Mouse (Mus musculus) mature B cell (primary cell): Measurements from ENCODE around the gene Tpr.

Experiments used
- in situ Hi-C: fragments of 300-500 bp; cut with MboI; formaldehyde crosslinking; loops from 2 replicates; pipeline ENCODE4 v1.14.3; 2019

Tpr gene

DNA sequence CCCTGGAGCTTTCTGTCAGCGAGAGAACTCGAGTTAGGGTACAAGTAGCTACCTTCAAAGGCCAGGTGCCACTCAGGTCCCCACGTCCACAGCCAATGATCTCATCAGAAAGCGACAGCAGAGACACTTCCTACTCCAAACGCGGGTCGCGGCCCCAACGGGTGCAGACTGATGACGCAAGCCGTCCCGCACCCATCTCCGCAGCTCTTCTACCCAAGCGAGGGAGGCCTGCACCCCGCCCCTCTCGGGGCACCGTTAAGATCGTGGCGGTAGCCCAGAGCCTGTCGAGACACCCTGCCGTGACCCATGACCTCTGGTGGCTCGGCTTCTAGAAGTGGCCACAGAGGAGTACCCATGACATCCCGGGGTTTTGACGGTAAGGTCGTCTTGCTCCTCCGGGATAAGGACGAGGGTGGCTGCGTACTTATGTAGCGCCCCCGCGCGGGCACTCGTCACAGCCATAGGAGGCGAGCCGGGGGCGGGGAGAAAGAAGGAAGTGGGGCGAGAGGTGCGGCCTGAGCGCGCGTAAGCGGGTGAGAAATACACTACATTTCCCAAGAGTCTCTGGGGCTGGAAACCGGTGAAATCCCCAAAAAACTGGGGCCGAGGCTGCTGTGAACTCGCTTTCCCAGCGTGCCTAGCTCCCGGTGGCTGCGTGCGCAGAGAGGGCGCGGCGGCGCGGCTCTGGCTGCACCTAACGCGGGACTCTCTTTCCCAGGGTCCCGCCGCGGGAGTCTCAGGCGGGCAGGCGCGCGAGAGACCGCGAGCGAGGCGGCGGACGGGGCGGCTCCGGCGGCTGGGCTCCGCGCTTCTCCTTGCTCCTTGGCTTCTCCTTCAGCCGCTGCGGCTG, at the start of gene Tpr, which contains the start of gene Odr4:
Gene Tpr (plus strand): TSS at position 201 of the 850 bp plus-strand sequence.
Gene Odr4 (minus strand): TSS at position 443 of the 850 bp plus-strand sequence.
- in situ Hi-C loops = no loop called here

DNA sequence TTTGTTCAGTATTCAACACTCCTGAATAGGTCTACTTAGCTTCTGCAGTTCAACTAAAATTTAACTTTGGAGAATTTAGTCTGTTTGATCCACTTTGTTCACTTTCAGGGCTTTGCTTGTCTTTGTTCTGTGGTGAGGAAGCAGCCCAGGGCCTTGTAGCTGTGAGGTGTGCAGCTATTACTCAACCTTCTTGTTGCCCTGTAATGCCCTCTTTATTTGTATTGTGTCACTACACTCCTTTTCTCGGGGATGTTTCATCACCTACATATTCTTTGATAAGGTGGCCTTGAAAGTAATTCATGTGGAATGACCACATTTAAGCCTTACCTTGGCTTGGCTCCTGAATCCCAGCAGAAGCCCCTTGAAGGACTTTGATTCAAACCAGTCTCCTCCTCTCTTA, 31.8 kb upstream of the Tpr start:
- in situ Hi-C loops = no loop called here

DNA sequence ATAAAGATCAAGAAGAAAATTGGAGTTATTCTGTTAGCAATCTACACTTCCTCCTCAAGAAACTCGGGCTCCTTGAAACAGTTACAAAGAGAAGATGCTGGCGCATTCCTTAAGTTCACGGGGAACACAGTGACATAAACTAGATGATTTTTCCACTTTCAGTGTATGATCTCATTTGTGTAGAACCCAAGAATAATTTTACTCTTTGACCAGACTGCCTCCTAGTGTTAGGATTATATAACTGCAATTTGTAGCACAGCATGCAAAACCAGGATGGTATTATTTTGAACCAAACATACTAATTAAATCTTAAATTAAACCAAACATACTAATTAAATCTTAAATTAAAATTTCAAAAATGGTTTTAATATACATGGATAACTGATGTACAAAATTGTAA, 19.7 kb upstream of the Tpr start:
- in situ Hi-C loops = no loop called here

DNA sequence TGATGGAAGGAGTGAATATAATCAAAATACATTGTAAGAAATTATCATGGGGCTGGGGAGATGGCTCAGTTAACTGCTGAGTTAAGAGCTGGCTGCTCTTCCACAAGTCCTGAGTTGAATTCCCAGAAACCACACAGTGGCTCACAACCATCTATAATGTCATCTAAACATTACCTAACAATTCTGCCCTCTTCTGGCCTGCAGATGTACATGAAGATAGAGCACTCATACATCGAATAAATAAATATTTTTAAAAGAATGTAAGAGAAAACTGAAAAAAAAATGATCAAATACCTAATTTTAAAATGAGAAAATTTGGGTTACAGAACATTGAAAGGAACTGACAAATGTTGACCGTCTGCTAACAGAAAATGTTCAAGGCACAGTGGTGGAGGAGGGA, 18.4 kb upstream of the Tpr start:
- in situ Hi-C loops = no loop called here

DNA sequence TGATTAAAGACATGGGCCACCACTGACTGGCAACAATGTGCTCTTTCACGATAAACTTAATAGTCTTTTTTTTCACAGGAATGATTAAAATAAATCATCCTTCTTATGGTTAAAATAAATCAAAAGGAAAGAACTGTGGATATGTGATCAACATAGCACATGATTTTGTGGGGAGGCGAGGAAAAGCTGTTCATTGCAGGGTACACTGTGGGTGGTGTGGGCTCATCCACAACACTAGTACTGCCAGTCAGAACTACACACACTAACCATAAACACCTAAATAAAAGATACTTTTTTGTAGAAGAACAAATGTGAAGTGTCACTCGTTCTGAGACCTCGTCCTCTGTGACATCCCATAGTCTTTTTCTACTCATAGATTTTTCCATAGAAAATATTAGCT, 8.5 kb upstream of the Tpr start:
- in situ Hi-C loops = no loop called here

DNA sequence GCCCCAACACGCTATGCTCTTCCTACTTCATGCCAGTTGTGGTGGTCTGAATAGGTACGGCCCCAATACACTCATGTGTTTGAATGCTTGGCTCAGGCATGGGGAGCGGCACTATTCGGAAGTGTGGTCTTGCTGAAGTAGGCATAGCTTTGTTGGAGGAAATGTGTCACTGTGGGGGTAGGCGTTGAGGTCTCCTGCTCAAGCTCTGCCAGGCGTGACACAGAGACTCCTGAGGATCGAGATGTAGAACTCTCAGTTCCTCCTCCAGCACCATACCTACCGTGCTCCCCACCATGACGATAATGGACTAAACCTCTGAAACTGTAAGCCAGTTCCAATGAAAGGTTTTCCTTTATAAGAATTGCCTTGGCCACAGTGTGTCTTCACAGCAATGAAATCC, 5.1 kb upstream of the Tpr start:
- in situ Hi-C loops = no loop called here

DNA sequence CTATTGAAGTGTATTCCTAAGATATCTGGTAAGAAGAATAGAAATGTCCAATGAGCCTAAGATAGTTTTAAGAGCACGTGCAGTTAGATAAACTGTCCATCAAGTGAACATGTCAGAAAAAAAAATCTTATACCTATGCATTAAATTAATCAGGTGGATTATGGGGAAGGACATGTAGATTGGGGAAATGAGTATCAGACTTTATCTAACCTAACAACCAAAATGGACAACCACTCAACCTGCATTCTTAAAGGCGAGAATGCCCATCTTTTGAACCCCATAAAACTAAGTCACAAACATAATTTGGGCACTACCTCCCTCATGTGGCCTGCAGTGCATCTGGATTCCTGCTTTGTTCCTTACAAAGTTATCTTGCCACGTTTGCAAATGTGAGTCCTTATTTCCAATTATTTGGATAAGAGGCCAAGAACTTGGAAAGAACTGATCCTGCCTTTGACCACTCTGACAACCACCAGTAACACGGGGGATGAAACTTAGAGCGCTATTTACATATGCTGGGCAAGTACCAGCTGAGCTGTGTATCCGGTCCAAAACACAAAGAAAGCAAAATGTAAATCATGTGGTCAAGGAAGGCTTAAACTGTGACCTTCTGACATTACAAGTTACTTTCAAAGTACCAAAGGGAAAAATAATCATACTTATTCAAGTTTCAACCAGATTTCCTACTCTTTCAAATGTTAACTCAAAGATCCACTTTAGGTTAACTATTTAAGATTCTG, 3.1 kb upstream of the Tpr start:
- in situ Hi-C loops = no loop called here

DNA sequence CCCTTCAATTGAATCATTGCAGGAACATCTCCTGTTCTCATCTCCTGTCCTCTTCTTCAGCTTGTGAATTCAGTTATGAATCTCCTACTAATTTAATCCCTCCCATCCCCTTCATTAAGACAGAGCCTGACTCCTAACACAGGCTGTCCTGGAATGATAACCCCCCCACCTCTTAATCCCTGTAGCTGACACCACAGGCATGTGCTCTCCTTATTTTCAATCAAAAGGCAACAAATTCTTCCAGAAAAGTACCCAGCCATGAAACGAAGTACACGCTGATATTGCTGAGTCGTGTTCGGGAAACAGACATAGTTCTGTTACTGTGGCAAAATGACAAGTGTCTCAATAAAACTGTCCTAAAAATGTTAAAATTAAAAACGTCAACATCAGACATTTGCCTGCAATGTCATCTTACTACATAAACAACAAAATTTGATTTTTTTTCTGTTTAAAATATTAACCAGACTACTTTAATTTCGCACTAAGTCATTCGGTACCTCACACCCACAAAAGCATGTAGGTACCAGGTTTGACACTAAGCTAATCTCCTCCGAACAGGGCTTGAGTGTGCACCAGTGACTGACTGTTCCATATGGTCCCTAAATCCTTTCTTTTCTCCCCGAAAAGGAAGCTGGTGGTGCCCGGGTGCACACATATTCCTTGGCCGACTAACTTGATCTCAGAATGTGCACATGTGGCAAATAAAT, 554 bp upstream of the Tpr start:
- in situ Hi-C loops = no loop called here

DNA sequence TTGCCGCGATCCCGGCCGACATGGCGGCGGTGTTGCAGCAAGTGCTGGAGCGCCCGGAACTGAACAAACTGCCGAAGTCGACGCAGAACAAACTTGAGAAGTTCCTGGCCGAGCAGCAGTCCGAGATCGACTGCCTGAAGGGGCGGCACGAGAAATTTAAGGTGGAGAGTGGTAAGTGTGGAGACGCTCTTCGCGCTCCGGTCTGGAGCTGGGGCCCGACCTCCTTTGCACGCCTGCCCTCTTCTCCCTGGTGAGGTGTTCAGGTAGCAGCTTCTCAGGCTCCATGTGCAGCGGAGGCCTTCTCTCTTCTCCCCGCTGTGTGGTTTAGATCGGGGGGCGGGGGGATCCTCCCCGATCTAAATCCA, 832 bp downstream of the Tpr start:
- in situ Hi-C loops = no loop called here

DNA sequence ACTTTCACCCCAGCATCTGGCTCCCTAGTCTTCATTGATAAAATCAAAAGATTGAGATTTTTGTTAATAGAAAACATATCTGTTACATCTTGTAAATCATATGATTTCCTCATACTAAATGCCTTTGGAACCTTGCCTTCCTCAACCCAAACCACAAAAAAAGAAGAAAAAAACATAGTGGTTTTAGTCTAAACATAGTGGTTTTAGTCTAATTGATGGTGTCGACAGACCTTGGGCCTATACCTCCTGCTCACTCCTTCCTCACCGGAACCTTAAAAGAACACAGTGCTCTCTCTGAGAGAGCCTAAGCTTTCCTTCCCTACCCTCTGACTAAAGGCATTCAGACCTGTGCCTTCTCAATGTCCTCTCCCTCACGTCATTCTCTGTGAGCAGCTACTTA, 3.4 kb downstream of the Tpr start:
- in situ Hi-C loops = no loop called here

DNA sequence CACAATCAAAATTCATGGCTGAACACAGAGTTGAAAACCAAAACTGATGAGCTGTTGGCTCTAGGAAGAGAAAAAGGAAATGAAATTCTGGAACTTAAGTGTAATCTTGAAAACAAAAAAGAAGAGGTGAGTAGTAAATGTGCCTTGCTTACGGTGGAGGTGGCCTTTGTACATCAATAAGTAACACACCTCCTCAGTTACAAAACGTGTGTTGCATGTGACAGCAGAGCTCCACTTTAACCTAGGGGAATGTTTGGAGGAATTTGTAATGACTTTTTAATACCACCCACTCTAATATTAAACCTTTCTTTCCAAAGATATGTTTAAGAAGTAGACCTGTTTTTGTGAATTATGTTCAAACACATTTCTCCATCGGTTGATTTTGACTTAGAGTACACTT, 11.3 kb downstream of the Tpr start:
- in situ Hi-C loops = no loop called here

DNA sequence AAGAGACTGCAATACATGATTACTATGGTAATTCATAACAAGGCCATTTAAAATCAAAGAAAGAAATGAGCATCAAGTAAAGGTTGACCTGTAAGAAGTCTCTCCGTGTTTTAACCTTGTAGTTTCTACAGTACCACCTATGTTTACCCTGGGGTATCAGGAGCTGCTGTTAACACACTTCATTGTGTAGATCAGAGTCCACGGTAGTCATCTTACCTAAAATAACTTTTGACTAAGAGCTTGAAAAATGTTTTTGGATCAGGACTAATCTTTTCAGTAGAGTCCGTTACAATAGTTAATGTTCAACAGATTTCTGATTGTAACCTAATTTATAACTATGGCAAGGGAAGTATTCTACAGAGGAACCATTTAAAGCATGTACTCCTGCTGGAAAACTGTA, 11.9 kb downstream of the Tpr start:
- in situ Hi-C loops = no loop called here

DNA sequence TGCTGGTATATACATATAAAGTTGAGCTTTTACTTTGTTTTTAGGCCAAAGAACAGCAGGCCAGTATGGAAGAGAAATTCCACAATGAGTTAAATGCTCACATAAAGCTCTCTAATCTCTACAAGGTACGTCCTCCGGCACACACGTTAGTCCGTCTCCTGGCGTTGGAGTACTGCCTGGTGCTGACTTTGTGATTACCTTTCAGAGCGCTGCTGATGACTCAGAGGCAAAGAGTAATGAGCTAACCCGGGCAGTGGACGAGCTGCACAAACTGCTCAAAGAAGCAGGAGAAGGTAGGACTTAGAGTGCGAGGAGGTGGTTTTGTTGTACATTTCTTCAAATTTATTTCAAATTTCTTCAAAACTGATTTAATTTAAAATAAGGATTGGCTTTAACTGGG, 14.6 kb downstream of the Tpr start:
- in situ Hi-C loops = no loop called here

DNA sequence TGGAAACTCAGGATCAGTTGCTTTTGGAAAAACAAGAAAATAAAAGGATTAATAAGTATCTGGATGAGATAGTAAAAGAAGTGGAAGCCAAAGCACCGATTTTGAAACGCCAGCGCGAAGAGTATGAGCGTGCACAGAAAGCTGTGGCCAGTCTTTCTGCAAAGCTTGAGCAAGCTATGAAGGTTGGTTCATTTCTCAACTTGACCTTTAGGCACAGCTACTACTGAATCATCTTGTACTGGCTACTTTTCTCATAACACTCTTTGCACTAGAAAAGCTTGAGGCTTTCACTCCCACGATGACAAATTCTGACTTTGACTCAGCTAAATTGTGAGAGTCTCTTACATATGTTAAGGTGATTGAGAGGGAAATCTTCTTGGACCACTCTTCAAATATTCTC, 17.4 kb downstream of the Tpr start:
- in situ Hi-C loops = no loop called here

DNA sequence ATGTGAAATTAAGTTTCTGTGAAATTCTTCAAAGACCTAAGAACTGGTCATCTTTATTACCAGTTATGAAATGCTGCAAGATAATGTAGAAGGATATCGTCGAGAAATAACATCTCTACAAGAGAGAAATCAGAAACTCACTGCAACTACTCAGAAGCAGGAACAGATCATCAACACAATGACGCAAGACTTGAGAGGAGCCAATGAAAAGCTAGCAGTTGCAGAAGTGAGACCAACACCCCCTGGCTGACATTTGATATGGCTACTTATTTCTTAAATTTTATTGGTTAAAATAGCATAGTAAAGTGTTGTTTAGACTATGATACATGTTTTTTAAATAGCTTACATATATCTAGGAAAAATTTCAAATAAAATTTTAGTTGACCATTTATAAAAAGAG, 23.4 kb downstream of the Tpr start:
- in situ Hi-C loops = no loop called here

DNA sequence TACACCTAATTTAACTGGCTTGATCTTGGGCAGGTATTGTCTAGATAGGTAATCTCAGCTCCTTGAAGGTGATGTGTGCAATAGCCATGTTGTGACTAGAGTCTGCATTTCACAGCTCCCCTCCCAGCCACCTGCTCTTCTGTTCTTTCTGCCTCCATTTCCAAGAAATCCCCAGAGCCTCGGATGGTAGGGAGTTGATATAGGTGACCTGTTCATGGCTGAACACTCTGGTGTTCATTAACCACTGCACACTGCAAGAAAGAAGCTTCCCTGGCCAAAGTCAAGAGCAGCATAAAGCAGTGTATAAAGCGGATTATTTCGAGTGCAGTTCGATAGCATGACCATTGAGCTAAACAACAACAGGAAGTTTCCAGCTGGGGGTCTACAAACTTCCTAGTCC, 25.8 kb downstream of the Tpr start:
- in situ Hi-C loops = no loop called here

DNA sequence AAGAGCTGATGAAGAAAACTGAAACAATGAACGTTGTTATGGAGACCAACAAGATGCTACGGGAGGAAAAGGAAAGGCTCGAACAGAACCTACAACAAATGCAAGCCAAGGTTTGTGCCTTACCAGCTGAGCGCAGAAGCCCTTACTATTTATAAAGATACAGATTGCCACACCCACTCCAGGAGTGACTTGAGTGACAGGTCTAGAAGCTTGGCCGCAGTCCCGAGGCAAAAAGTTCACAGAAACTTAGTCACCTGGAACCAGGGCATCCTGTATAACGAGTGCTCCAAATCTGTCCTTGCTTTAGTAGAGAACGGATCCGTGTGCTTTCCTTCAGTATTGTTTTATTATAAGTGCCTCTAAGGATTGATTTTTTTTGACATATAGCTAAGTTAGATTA, 33.0 kb downstream of the Tpr start:
- in situ Hi-C loops = loop anchor here (25.0 kb wide), 1 partner anchor 1337 kb away; the partner anchor contains the start of gene Edem3

DNA sequence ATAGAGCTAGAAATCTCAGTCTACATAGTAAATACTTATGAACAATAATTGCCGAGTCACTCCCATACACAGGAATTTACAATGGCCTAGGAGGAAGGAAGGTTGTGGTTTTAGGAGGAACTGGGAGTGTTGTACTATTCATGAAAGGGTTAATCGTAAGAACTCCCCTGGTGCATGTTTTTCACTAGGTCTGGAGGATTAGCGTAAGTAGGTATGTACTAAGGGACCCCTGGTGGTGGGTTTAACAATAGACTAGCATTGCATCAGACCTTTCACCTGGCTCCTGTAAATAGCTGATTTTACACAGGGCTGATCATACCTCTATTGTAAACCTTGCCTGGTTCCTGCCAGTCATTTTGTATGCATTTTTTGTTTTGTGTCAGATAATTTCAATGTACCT, 33.6 kb downstream of the Tpr start:
- in situ Hi-C loops = loop anchor here (25.0 kb wide), 1 partner anchor 1336 kb away; the partner anchor contains the start of gene Edem3

DNA sequence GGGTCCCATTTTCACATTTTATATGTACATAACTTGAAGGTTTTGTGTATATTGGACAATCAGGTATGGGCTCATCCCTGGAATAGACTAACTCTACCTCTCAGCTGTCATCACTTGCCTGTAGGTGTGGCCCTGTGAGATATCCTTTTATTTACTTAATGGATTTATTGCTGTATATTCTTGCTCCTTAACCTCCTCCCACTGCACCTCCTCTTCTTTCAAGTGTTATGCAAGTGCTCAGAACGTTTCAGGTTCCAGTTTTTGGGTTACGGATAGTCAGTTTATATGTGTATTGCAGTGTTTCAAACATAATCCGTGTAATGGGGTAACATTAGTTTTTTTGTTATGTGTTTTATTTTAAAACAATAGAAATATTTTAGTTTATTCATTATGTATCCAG, 46.0 kb downstream of the Tpr start:
- in situ Hi-C loops = loop anchor here (25.0 kb wide), 1 partner anchor 1324 kb away; the partner anchor contains the start of gene Edem3

DNA sequence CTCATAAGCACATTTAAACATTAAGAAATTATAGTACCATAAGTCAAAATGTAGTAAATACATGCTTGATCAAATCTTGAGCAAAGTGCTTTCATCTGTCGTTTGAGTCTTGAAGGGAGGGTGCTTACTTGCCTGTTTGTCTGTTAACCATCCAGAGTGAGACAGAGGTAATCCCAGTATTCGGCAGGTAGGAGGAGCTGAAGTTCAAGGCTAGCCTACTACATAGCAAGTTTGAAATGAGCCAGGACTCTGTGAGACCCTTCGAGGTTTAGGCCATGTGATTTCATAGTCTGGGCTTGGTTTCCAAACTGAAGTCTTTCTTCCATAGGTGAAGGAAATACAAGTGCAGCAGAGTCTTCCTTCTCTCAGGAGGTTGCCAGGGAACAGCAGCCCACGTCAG, 49.1 kb downstream of the Tpr start:
- in situ Hi-C loops = loop anchor here (25.0 kb wide), 1 partner anchor 1321 kb away; the partner anchor contains the start of gene Edem3

DNA sequence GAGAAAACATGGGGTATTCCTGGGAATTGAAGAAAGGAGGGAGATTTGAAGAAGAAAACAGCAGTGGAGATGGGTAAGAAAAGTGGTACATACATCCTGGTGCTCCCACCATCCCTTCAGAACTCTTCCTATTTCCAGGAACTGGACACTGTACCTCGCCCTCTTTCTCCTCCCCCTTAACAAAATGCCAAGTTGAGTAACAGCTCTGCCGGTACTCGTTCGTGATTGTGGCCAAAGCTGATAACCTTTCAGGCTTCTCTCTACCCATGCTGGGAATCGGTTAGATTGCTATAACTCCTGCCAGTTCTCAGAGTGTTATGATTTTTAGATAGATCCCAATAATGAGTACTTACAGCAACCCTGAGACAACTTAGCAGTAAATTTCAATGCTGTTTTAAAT, 66.3 kb downstream of the Tpr start:
- in situ Hi-C loops = no loop called here

DNA sequence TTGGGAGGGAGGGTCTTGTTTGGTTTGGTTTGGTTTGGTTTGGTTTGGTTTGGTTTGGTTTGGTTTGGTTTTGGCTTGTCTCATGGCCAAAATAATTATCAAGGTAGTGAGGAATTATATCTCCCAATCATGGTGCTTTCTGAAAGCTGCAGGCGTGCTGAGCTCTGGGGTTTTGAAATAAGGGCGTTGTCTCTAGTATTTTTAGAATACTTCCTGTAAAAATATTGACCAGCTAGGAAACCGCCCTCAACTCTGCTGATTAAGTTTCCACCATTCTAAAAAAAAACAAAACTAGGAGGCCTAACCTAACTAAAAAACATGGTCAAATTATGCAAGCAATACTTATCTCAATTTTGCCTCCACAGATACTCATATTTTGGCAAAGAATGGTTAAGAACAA, 67.0 kb downstream of the Tpr start:
- in situ Hi-C loops = no loop called here

DNA sequence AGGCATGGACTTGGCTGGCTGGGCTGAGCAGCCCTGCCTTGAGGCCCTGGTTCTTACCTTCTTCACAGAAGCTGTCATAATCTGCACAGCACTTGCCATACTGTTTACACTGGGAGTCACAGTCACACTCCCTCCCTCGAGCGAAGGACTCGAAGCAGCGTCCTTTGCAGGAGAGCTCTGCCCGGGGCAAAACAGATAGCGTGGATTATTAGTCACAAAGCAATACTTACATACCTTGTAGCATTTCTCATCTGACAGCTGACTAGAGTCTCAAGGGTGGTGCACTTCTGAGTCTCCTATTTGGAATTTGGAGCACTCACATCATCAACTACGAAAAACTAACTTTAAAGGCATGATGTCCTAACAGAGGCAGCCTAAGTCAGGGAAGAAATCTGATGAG, 68.0 kb downstream of the Tpr start:
- in situ Hi-C loops = no loop called here
